Mouse (Mus musculus): ENCODE data around the gene Srp54a. TPM values are rescaled to one million over a fixed set of nuclear protein-coding genes. Genes with fewer than 3 reads are reported as not detected.
"Not testable (repeated sequence)": the region's sequence is repeated elsewhere in the genome, so short reads cannot be mapped to it uniquely, and the experiment has no call there.

The Srp54a gene
- polyA plus RNA-seq (2015; fragmentation: Nextera tagmentation; extraction: Ambion mirVana), result 70.0 and 77.5 TPM in 2 replicates

GRCm38 (mm10) chr12:55079726-55080600 is at the start of gene Srp54a, which contains the start of gene 2700097O09Rik:
TSS of gene Srp54a (plus strand) at chr12:55080262.
TSS of gene 2700097O09Rik (minus strand) at chr12:55080110.
- peak; percentile 96 for ATAC-seq (ENCODE audit: insufficient read depth)
- under 1% methylated on average over 60 of the region's 60 CpGs for WGBS (ENCODE audit: insufficient replicate concordance)

GRCm38 (mm10) chr12:55041011-55041410 is 39.1 kb upstream of the Srp54a start:
- Histone ChIP-seq H3K9ac (no peak overlapping the region), H3K27ac (replicated peaks) (no peak overlapping the region), H3K4me1 (replicated peaks) (no peaks in the 10 kb centered on the region), H3K4me2 (no peak overlapping the region), H3K36me3 (replicated peaks) (peaks cover 15% of the 10 kb centered on the region), H3K4me3 (replicated peaks) (no peak overlapping the region), H3K27me3 (no peaks in the 10 kb centered on the region), H3K9me3 (replicated peaks) (no peaks in the 10 kb centered on the region)
- WGBS (ENCODE audit: insufficient replicate concordance), result 53% methylated on average over 15 of the region's 15 CpGs
- no peak for ATAC-seq (ENCODE audit: insufficient read depth)

More at GRCm38 (mm10) chr12:55079726-55080600, at the start of gene Srp54a, which contains the start of gene 2700097O09Rik:
- Histone ChIP-seq H3K9ac (peak within 1 kb of the TSS; percentile 91), H3K27ac (replicated peaks) (peak within 1 kb of the TSS; percentile 90), H3K4me2 (peak within 1 kb of the TSS; percentile 80), H3K4me1 (replicated peaks) (peaks cover 14% of the 10 kb centered on the region), H3K4me3 (replicated peaks) (peak within 1 kb of the TSS; percentile 82)
- not testable (repeated sequence) for H3K36me3 ChIP-seq (replicated peaks); H3K9me3 ChIP-seq (replicated peaks); H3K27me3 ChIP-seq

- Histone ChIP-seq H3K9ac (no peak overlapping the region), H3K4me2 (no peak overlapping the region), H3K4me1 (replicated peaks) (peaks cover 50% of the 10 kb centered on the region), H3K4me3 (replicated peaks) (no peak overlapping the region), H3K9me3 (replicated peaks) (no peaks in the 10 kb centered on the region), H3K27me3 (no peaks in the 10 kb centered on the region), H3K27ac (replicated peaks) (peak overlapping the region; percentile 96), H3K36me3 (replicated peaks) (peaks cover 35% of the 10 kb centered on the region)
- no peak for ATAC-seq (ENCODE audit: insufficient read depth)
- 80% methylated on average over 8 of the region's 8 CpGs for WGBS (ENCODE audit: insufficient replicate concordance)
These were observed 30.2 kb upstream of the Srp54a start for GRCm38 (mm10) chr12:55049731-55050353.

GRCm38 (mm10) chr12:55051210-55052173 is 28.6 kb upstream of the Srp54a start:
- Histone ChIP-seq H3K36me3 (replicated peaks) (peaks cover 22% of the 10 kb centered on the region), H3K9ac (peak overlapping the region; percentile 39), H3K27ac (replicated peaks) (peak overlapping the region; percentile 96), H3K27me3 (no peaks in the 10 kb centered on the region), H3K4me2 (peak overlapping the region; percentile 56), H3K4me3 (replicated peaks) (peak overlapping the region; percentile 10; the same call in 1 of the 2 replicates), H3K4me1 (replicated peaks) (peaks cover 58% of the 10 kb centered on the region), H3K9me3 (replicated peaks) (no peaks in the 10 kb centered on the region)
- WGBS (ENCODE audit: insufficient replicate concordance), result 16% methylated on average over 8 of the region's 8 CpGs
- peak; percentile 95 for ATAC-seq (ENCODE audit: insufficient read depth)

- peak overlapping the region; percentile 96 for H3K27ac ChIP-seq (replicated peaks)
- peak; percentile 64 for ATAC-seq (ENCODE audit: insufficient read depth)
These were observed 26.8 kb upstream of the Srp54a start for GRCm38 (mm10) chr12:55053267-55053666.

GRCm38 (mm10) chr12:55054551-55055241 is 25.4 kb upstream of the Srp54a start:
- no peaks in the 10 kb centered on the region for H3K9me3 ChIP-seq (replicated peaks)
- peaks cover 85% of the 10 kb centered on the region for H3K4me1 ChIP-seq (replicated peaks)
- 53% methylated on average over 2 of the region's 2 CpGs for WGBS (ENCODE audit: insufficient replicate concordance)
- H3K27ac ChIP-seq (replicated peaks), result peak overlapping the region; percentile 78
- no peak overlapping the region for H3K4me2 ChIP-seq
- peak overlapping the region; percentile 2; the same call in 1 of the 2 replicates for H3K9ac ChIP-seq
- no peak overlapping the region for H3K4me3 ChIP-seq (replicated peaks)
- H3K36me3 ChIP-seq (replicated peaks), result peaks cover 21% of the 10 kb centered on the region
- ATAC-seq (ENCODE audit: insufficient read depth), result no peak
- no peaks in the 10 kb centered on the region for H3K27me3 ChIP-seq

More at GRCm38 (mm10) chr12:55053267-55053666, 26.8 kb upstream of the Srp54a start:
- 28% methylated on average over 7 of the region's 7 CpGs for WGBS (ENCODE audit: insufficient replicate concordance)
- Histone ChIP-seq H3K27me3 (no peaks in the 10 kb centered on the region), H3K9ac (no peak overlapping the region), H3K4me3 (replicated peaks) (no peak overlapping the region), H3K4me2 (peak overlapping the region; percentile 33; the same call in 1 of the 2 replicates), H3K36me3 (replicated peaks) (peaks cover 16% of the 10 kb centered on the region), H3K9me3 (replicated peaks) (no peaks in the 10 kb centered on the region), H3K4me1 (replicated peaks) (peaks cover 74% of the 10 kb centered on the region)

GRCm38 (mm10) chr12:55056703-55057102 is 23.4 kb upstream of the Srp54a start:
- no peak for ATAC-seq (ENCODE audit: insufficient read depth)
- Histone ChIP-seq H3K9ac (no peak overlapping the region), H3K4me3 (replicated peaks) (no peak overlapping the region), H3K27ac (replicated peaks) (peak overlapping the region; percentile 59; the same call in 1 of the 2 replicates), H3K4me1 (replicated peaks) (peaks cover 85% of the 10 kb centered on the region), H3K9me3 (replicated peaks) (no peaks in the 10 kb centered on the region), H3K27me3 (no peaks in the 10 kb centered on the region), H3K4me2 (no peak overlapping the region), H3K36me3 (replicated peaks) (peaks cover 21% of the 10 kb centered on the region)
- 72% methylated on average over 2 of the region's 2 CpGs for WGBS (ENCODE audit: insufficient replicate concordance)

- no peak for ATAC-seq (ENCODE audit: insufficient read depth)
- H3K27ac ChIP-seq (replicated peaks), result peak overlapping the region; percentile 83
- no peaks in the 10 kb centered on the region for H3K9me3 ChIP-seq (replicated peaks)
- 58% methylated on average over 6 of the region's 6 CpGs for WGBS (ENCODE audit: insufficient replicate concordance)
- no peaks in the 10 kb centered on the region for H3K27me3 ChIP-seq
- peaks cover 21% of the 10 kb centered on the region for H3K36me3 ChIP-seq (replicated peaks)
- no peak overlapping the region for H3K4me2 ChIP-seq
- no peak overlapping the region for H3K4me3 ChIP-seq (replicated peaks)
- H3K9ac ChIP-seq, result peak overlapping the region; percentile 26; the same call in 1 of the 2 replicates
- peaks cover 71% of the 10 kb centered on the region for H3K4me1 ChIP-seq (replicated peaks)
These were observed 21.0 kb upstream of the Srp54a start for GRCm38 (mm10) chr12:55058865-55059615.

- Histone ChIP-seq H3K9ac (peak overlapping the region; percentile 26; the same call in 1 of the 2 replicates), H3K36me3 (replicated peaks) (peaks cover 24% of the 10 kb centered on the region), H3K4me2 (peak overlapping the region; percentile 17), H3K27ac (replicated peaks) (peak overlapping the region; percentile 83), H3K27me3 (no peaks in the 10 kb centered on the region), H3K9me3 (replicated peaks) (no peaks in the 10 kb centered on the region), H3K4me3 (replicated peaks) (no peak overlapping the region), H3K4me1 (replicated peaks) (peaks cover 66% of the 10 kb centered on the region)
- WGBS (ENCODE audit: insufficient replicate concordance), result 14% methylated on average over 3 of the region's 3 CpGs
- ATAC-seq (ENCODE audit: insufficient read depth), result peak; percentile 67
These were observed 20.2 kb upstream of the Srp54a start for GRCm38 (mm10) chr12:55059812-55060211.
